Mouse (Mus musculus) stomach, embryonic 14.5 days (tissue): ENCODE data around the gene Colq. TPM values are rescaled to one million over a fixed set of nuclear protein-coding genes. Genes with fewer than 3 reads are reported as not detected.

ENCODE experiments used
- ATAC-seq: fragments of 200-750 bp; cut with Nextera tagmentation; 2 replicates; pipeline ENCODE4 v1.8.0; 2017; ENCODE audit warnings: low read depth, moderate TSS enrichment; ENCODE audit not compliant: insufficient number of reproducible peaks, insufficient read depth, low FRiP score
- H3K27ac ChIP-seq: fragments of 300-500 bp; sonication (generic); 2 replicates; pipeline ENCODE4 v1.5.1; 2014; ENCODE audit warnings: mild to moderate bottlenecking, low read length, moderate library complexity, mixed read lengths
- H3K27me3 ChIP-seq: fragments of 300-500 bp; sonication (generic); 2 replicates; pipeline ENCODE4 v1.6.1; 2014; ENCODE audit warnings: low read length, control low read depth, mixed read lengths; ENCODE audit not compliant: control insufficient read depth, insufficient read depth
- H3K36me3 ChIP-seq: fragments of 300-500 bp; sonication (generic); 2 replicates; pipeline ENCODE4 v1.6.1; 2014; ENCODE audit warnings: mild to moderate bottlenecking, control low read depth, low read length, moderate library complexity, mixed read lengths; ENCODE audit not compliant: control insufficient read depth, insufficient read depth
- H3K4me1 ChIP-seq: fragments of 300-500 bp; sonication (generic); 2 replicates; pipeline ENCODE4 v1.6.1; 2014; ENCODE audit warnings: low read length, control low read depth, mixed read lengths; ENCODE audit not compliant: control insufficient read depth, insufficient read depth
- H3K4me2 ChIP-seq: fragments of 300-500 bp; sonication (generic); replicated peaks from 2 replicates; pipeline ENCODE4 v1.6.1; 2014; ENCODE audit warnings: low read depth, low read length, control low read depth
- H3K4me3 ChIP-seq: fragments of 300-500 bp; sonication (generic); 2 replicates; pipeline ENCODE4 v1.5.1; 2014; ENCODE audit warnings: low read depth, low read length, control low read depth
- H3K9ac ChIP-seq: fragments of 300-500 bp; sonication (generic); replicated peaks from 2 replicates; pipeline ENCODE4 v1.6.1; 2014; ENCODE audit warnings: low read depth, mild to moderate bottlenecking, control low read depth, low read length, moderate library complexity, mixed read lengths
- H3K9me3 ChIP-seq: fragments of 300-500 bp; sonication (generic); 2 replicates; pipeline ENCODE4 v1.6.1; 2016; ENCODE audit warnings: low read depth, low read length, control low read depth; ENCODE audit not compliant: control insufficient read depth
- WGBS: fragments of 180-500 bp; shearing (Covaris S2); extraction: QIAGEN DNeasy Blood & Tissue Kit; methylation state at CpG from one replicate; pipeline ENCODE4 v1.1.7; 2014; 5-methylcytosine and 5-hydroxymethylcytosine counted together
- polyA plus RNA-seq: library from polyadenylated mRNA; unstranded; fragments of >200 nt; fragmentation: Nextera tagmentation; extraction: Ambion mirVana; gene quantifications from 2 replicates; pipeline ENCODE4 v1.2.1, GENCODE M21; 2014

Gene Colq
- 0.45 and 0.54 TPM in 2 replicates for polyA plus RNA-seq

DNA sequence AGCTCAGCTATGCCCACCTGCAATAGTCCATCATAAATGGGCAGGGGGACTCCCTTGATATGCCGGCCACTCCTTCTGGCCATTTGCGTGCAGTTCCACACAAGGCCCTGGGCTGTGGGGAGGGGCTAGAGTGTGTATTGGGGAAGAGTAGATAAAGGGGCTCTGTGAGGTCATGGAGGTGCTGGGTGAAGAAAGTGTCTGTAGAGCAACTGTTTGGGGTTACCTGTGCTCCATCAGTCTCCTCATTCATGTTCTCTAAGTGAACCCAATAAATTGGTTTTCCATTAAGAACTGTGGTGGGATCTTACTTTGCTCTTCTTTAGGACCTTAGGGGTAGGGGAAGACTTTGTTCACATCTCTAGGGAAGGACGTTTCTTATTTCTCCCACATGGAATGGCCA lies at the start of gene Colq:
Gene Colq, minus strand, starts transcription at position 101 of the 400 bp plus-strand sequence.
- no peak within 1 kb of the TSS for H3K9ac ChIP-seq
- no peak for ATAC-seq
- no peaks in the 10 kb centered on the region for H3K4me1 ChIP-seq
- H3K27me3 ChIP-seq, result no peaks in the 10 kb centered on the region
- H3K4me2 ChIP-seq, result no peak within 1 kb of the TSS
- H3K9me3 ChIP-seq, result no peaks in the 10 kb centered on the region
- H3K36me3 ChIP-seq, result no peaks in the 10 kb centered on the region
- H3K4me3 ChIP-seq, result no peak within 1 kb of the TSS
- no peak within 1 kb of the TSS for H3K27ac ChIP-seq
- WGBS, result 76% methylated on average over 3 of the region's 3 CpGs

DNA sequence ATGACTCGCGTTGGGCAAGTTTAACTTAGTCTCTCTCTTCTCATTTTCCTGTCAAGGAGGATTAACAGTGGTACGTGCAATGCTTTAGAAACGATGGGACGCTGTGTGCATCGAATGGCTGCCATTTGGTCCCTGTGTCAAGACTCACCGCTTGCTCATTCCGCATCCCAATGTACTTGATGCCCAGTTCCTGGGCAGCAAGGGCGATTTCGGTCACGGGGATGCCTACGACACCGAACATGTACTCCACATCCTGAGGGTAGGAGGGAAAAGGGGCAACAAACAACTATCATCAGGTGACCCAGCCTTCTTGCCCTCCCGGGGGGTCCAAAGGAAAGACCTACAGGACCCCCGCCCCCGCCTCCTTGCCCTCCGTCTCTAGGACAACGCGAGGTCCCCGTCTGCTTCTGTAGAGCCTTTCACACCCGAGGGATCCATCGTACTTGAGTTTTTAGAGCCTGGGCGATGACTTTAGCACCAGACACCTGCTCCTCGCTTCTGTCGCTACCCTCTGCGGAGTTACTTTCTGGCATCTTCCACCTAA lies 49.3 kb upstream of the Colq start, which contains the start of gene Gm49387:
Gene Gm49387, minus strand, starts transcription at position 533 of the 544 bp plus-strand sequence.
- H3K4me2 ChIP-seq, result peak within 1 kb of the TSS; percentile 87
- peak; percentile 31; the same call in 1 of the 2 replicates for ATAC-seq
- H3K36me3 ChIP-seq, result no peaks in the 10 kb centered on the region

DNA sequence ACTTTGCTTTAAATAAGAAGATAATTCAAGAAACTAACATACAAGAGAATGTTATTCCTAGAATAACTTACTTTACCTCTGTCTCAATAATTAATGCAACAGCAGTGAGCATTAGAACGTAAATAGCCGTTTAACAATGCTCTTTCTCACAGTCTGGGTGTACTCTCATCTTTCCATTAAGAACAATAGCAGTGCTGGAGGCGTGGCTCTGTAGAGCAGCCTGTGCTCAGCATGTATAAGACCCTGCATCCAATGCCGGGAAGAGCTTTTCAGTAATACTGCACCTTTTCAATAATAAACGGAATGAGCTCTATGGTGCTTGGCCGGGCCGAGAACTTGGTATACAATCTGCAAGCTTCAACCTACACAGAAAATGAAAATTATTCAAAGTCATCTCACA lies 39.5 kb upstream of the Colq start:
- H3K4me1 ChIP-seq, result no peaks in the 10 kb centered on the region
- WGBS, result 76% methylated on average over 7 of the region's 7 CpGs

More for the DNA sequence above, 49.3 kb upstream of the Colq start, which contains the start of gene Gm49387:
- H3K27ac ChIP-seq, result peak within 1 kb of the TSS; percentile 74
- peak within 1 kb of the TSS; percentile 57 for H3K9ac ChIP-seq
- no peaks in the 10 kb centered on the region for H3K9me3 ChIP-seq
- H3K4me3 ChIP-seq, result peak within 1 kb of the TSS; percentile 57
- H3K4me1 ChIP-seq, result peaks cover 4% of the 10 kb centered on the region; the same call in 1 of the 2 replicates
- 4% methylated on average over 26 of the region's 26 CpGs for WGBS
- H3K27me3 ChIP-seq, result no peaks in the 10 kb centered on the region

DNA sequence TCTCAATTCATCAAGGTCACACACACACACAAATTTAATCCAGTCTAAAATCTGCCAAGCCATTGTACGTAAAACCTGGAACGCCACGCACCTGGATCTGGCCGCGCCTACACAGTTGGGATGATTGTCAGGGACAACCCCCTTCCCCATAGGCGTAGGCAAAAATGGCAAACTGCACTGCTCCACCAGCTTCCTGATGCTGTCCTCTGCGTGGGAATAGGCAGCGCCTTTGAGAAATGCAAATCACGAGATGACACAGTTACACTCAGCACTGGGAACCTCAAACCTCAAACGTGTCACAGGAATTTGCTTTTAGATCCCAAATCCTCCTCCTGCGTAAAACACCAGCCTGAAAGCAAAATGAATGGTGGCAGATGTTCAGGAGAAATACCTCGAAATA lies 31.6 kb upstream of the Colq start:
- WGBS, result 83% methylated on average over 12 of the region's 12 CpGs
- no peak for ATAC-seq
- Histone ChIP-seq H3K4me3 (no peak overlapping the region), H3K36me3 (no peaks in the 10 kb centered on the region), H3K27ac (no peak overlapping the region), H3K4me1 (no peaks in the 10 kb centered on the region), H3K27me3 (no peaks in the 10 kb centered on the region), H3K9ac (no peak overlapping the region), H3K4me2 (no peak overlapping the region), H3K9me3 (no peaks in the 10 kb centered on the region)

More for the DNA sequence above, 39.5 kb upstream of the Colq start:
- no peaks in the 10 kb centered on the region for H3K9me3 ChIP-seq
- no peak overlapping the region for H3K9ac ChIP-seq
- H3K27me3 ChIP-seq, result no peaks in the 10 kb centered on the region
- no peak overlapping the region for H3K4me3 ChIP-seq
- no peaks in the 10 kb centered on the region for H3K36me3 ChIP-seq
- no peak overlapping the region for H3K4me2 ChIP-seq
- no peak overlapping the region for H3K27ac ChIP-seq
- ATAC-seq, result no peak

DNA sequence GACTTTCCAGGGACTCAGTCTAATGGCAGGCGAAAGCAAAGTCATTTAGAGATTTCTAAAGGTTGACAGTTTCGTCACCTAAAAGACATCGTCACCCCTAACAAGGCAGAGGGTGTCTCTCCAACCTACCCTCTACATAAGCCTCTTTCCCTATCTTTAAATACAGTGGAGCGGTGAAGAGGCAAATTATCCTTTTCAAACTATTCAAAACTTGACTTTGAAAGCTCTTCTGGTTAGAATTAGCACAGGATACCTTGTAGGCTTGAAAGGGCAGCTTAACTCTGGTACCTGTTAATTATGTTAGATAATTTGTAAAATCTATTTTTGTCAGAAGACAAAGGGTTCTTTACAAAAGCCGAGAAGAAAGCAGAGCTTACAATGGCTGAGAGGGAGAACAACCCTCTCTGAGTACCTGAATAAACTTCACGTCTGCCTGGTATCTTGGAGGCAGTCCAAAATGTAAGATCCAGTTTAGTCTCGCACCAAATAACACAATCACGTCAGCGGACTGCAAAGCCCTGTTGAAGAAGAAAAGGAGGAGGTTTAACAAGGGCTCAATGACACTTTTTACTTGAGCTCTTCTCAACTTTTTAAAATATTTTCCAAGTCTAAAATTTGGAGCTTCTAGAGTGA lies 29.6 kb upstream of the Colq start:
- Histone ChIP-seq H3K4me2 (no peak overlapping the region), H3K36me3 (no peaks in the 10 kb centered on the region), H3K4me1 (no peaks in the 10 kb centered on the region), H3K27ac (no peak overlapping the region), H3K9me3 (no peaks in the 10 kb centered on the region), H3K4me3 (no peak overlapping the region), H3K9ac (no peak overlapping the region), H3K27me3 (no peaks in the 10 kb centered on the region)
- 64% methylated on average over 9 of the region's 9 CpGs for WGBS
- no peak for ATAC-seq

DNA sequence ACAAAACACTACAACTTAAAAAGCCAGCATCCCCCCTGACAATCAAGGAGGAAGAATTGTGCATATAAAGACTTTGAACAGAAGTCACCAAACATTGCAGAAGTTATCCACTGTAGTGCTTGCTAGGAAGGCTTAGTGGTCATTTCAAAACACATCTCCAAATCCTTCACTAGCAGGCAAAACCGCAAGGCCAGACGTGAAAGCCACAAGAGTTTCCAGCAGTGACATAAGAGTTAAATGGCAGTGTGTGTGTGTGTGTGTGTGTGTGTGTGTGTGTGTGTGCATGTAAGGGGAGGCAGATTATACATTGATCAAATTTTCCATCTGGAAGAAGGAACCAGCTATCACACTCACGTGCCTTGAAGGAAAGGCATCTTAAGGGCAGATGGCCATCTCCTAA lies 26.9 kb upstream of the Colq start:
- Histone ChIP-seq H3K9me3 (no peaks in the 10 kb centered on the region), H3K4me1 (no peaks in the 10 kb centered on the region), H3K4me2 (no peak overlapping the region), H3K36me3 (no peaks in the 10 kb centered on the region), H3K27ac (no peak overlapping the region), H3K4me3 (no peak overlapping the region), H3K9ac (no peak overlapping the region), H3K27me3 (no peaks in the 10 kb centered on the region)
- ATAC-seq, result no peak
- 70% methylated on average over 3 of the region's 3 CpGs for WGBS

DNA sequence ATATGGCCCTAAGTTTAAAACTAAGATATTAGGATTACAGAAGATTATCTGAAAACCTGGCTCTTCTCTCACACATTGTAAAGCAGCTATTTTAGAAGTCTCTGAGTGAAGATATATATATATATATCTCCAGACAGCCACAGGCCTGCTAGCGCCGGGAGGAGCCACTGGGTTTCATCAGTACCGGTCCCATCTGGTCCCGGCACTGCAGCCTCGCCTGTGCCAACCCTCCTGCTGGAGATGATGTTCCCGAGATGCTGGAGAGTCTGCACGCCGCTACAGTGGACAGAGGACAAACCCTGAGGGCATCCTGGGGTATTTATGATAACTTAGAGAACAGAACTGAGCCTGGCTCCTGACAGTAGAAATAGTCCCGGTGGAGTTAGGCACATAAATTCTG lies 26.1 kb upstream of the Colq start:
- no peaks in the 10 kb centered on the region for H3K27me3 ChIP-seq
- no peak for ATAC-seq
- no peak overlapping the region for H3K9ac ChIP-seq
- H3K4me1 ChIP-seq, result no peaks in the 10 kb centered on the region
- H3K27ac ChIP-seq, result no peak overlapping the region
- H3K36me3 ChIP-seq, result no peaks in the 10 kb centered on the region
- no peak overlapping the region for H3K4me2 ChIP-seq
- no peak overlapping the region for H3K4me3 ChIP-seq
- H3K9me3 ChIP-seq, result no peaks in the 10 kb centered on the region
- 87% methylated on average over 9 of the region's 9 CpGs for whole genome bisulfite sequencing

DNA sequence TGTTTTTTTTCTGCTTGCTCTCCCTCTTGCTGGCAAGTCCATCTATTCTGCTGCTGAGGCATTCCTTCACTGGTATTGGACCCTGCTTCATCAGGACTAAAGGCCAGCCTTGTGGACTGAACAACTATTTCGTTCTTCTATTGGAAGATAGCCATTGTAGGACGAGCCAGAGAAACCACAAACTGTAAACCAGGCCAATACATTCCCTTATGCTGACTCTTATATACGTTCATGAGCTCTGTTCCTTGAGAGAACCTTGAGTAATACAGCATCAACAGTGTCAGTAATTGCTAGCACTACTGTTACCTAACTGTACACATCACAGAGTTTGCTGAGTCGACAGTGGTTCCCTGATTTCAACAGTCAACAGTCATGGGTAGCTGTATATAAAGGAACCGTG lies 22.5 kb upstream of the Colq start:
- Histone ChIP-seq H3K9ac (no peak overlapping the region), H3K4me1 (no peaks in the 10 kb centered on the region), H3K27me3 (no peaks in the 10 kb centered on the region), H3K4me2 (no peak overlapping the region), H3K27ac (no peak overlapping the region), H3K4me3 (no peak overlapping the region), H3K9me3 (no peaks in the 10 kb centered on the region), H3K36me3 (no peaks in the 10 kb centered on the region)
- WGBS, result 86% methylated on average over 5 of the region's 5 CpGs
- no peak for ATAC-seq
